Mouse (Mus musculus) spleen, adult 2 months (tissue): ENCODE data around the gene Ern1.

ENCODE experiments used
- CTCF ChIP-seq: fragments of 200-500 bp; IDR thresholded peaks from 2 replicates; pipeline ENCODE4 v1.5.1; 2011; ENCODE audit warnings: mild to moderate bottlenecking, inconsistent platforms; ENCODE audit not compliant: insufficient read depth, insufficient read length, insufficient replicate concordance; ENCODE audit errors: extremely low read depth
- POLR2A ChIP-seq: fragments of 200-500 bp; IDR thresholded peaks from 2 replicates; pipeline ENCODE4 v1.6.1; 2011; ENCODE audit warnings: low read depth, low read length, inconsistent platforms

GRCm38 (mm10) chr11:106351253-106351652 is 136.4 kb downstream of the Ern1 start:
- no peak for TF ChIP-seq POLR2A
- no peak for TF ChIP-seq CTCF
